Mouse (Mus musculus) hindbrain, embryonic 10.5 days (tissue): Measurements from ENCODE around the gene Paqr5. TPM values are rescaled to one million over a fixed set of nuclear protein-coding genes. Genes with fewer than 3 reads are reported as not detected.

Experiments used
- DNase-seq: peaks from one replicate; pipeline ENCODE4 v3.0.0-alpha.2; 2017; ENCODE audit warnings: low spot score
- H3K27ac ChIP-seq: fragments of 300-500 bp; sonication (generic); 2 replicates; pipeline ENCODE4 v1.5.1; 2016; ENCODE audit warnings: mild to moderate bottlenecking, moderate library complexity
- H3K27me3 ChIP-seq: fragments of 300-500 bp; sonication (generic); 2 replicates; pipeline ENCODE4 v1.6.1; 2016; ENCODE audit warnings: mild to moderate bottlenecking; ENCODE audit not compliant: poor library complexity, insufficient read depth, severe bottlenecking
- H3K36me3 ChIP-seq: fragments of 300-500 bp; sonication (generic); 2 replicates; pipeline ENCODE4 v1.6.1; 2016; ENCODE audit warnings: mild to moderate bottlenecking, moderate library complexity
- H3K4me1 ChIP-seq: fragments of 300-500 bp; sonication (generic); replicated peaks from 2 replicates; pipeline ENCODE4 v1.6.1; 2016; ENCODE audit warnings: mild to moderate bottlenecking
- H3K4me3 ChIP-seq: fragments of 300-500 bp; sonication (generic); 2 replicates; pipeline ENCODE4 v1.5.1; 2016; ENCODE audit warnings: mild to moderate bottlenecking, moderate library complexity
- H3K9me3 ChIP-seq: fragments of 300-500 bp; sonication (generic); 2 replicates; pipeline ENCODE4 v1.6.1; 2016; ENCODE audit warnings: mild to moderate bottlenecking, moderate library complexity
- WGBS: fragments of 180-500 bp; shearing (Covaris S2); methylation state at CpG from one replicate; pipeline ENCODE4 v1.1.7; 2016; 5-methylcytosine and 5-hydroxymethylcytosine counted together
- polyA plus RNA-seq: library from polyadenylated mRNA; unstranded; fragments of >200 nt; fragmentation: Nextera tagmentation; extraction: Ambion mirVana; gene quantifications from 2 replicates; pipeline ENCODE4 v1.2.1, GENCODE M21; 2016

Paqr5 gene
- polyA plus RNA-seq, 1 experiment from 2014 or later: 0.58 TPM

DNA sequence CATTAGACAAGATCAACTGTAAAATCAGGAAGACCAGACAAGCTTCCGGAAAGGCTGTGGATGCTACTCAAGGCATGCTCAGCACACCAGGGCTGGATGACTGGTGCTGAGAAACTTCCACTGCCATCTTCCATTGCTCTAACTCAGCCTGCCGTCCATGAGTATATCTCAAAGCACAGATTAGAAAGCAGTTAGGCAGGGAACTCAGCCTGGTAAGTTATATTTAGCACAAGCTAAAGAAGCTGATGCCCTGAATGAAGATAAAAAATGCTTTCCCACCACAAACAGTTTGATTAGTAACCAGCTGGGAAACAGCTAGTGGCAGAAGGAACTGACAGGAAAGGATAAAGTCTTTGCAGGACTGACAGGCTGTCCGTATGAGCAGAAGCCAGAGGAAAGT is 85.6 kb downstream of the Paqr5 start:
- H3K27ac ChIP-seq: no peak overlapping the region
- WGBS: 91% methylated on average over 3 of the region's 3 CpGs

GRCm38 (mm10) chr9:61933333-61933732 is 93.3 kb downstream of the Paqr5 start:
- Histone ChIP-seq H3K4me1 (no peaks in the 10 kb centered on the region), H3K27ac (no peak overlapping the region), H3K36me3 (peaks cover 100% of the 10 kb centered on the region), H3K27me3 (no peaks in the 10 kb centered on the region), H3K4me3 (no peak overlapping the region), H3K9me3 (no peaks in the 10 kb centered on the region)
- DNase-seq: no peak
- WGBS: 97% methylated on average over 2 of the region's 2 CpGs

More for the DNA sequence above, 85.6 kb downstream of the Paqr5 start:
- peaks cover 12% of the 10 kb centered on the region for H3K4me1 ChIP-seq
- no peaks in the 10 kb centered on the region for H3K27me3 ChIP-seq
- no peak overlapping the region for H3K4me3 ChIP-seq
- no peak for DNase-seq
- peaks cover 87% of the 10 kb centered on the region for H3K36me3 ChIP-seq
- no peaks in the 10 kb centered on the region for H3K9me3 ChIP-seq

DNA sequence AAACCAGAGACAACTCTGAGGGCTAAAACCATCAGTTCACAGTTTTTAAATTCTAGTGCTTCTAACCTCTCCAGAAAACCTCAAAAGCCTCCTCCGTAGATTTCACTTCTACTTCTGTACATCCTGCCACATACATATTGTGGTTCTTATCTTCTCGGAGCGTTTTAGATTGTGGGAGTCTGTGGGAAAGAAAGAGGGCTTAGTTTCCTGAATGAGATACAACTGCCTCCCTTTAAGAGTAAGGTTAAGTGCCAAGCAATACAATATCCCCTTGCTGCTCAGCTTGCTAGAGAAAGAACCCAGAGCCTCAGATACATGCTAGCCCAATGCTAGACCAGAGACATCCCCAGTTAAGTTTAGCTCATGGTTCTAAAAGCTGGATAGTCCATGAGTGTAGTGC is 94.6 kb downstream of the Paqr5 start:
- no peaks in the 10 kb centered on the region for H3K9me3 ChIP-seq
- H3K27me3 ChIP-seq: no peaks in the 10 kb centered on the region
- H3K36me3 ChIP-seq: peaks cover 100% of the 10 kb centered on the region
- no peak overlapping the region for H3K4me3 ChIP-seq
- DNase-seq: no peak
- 96% methylated on average over 3 of the region's 3 CpGs for WGBS
- H3K27ac ChIP-seq: no peak overlapping the region
- no peaks in the 10 kb centered on the region for H3K4me1 ChIP-seq

GRCm38 (mm10) chr9:61925086-61925660 is 101.5 kb downstream of the Paqr5 start:
- WGBS: 94% methylated on average over 10 of the region's 10 CpGs
- Histone ChIP-seq H3K27me3 (no peaks in the 10 kb centered on the region), H3K36me3 (peaks cover 100% of the 10 kb centered on the region), H3K4me1 (no peaks in the 10 kb centered on the region), H3K9me3 (no peaks in the 10 kb centered on the region), H3K27ac (no peak overlapping the region), H3K4me3 (no peak overlapping the region)
- DNase-seq: no peak

DNA sequence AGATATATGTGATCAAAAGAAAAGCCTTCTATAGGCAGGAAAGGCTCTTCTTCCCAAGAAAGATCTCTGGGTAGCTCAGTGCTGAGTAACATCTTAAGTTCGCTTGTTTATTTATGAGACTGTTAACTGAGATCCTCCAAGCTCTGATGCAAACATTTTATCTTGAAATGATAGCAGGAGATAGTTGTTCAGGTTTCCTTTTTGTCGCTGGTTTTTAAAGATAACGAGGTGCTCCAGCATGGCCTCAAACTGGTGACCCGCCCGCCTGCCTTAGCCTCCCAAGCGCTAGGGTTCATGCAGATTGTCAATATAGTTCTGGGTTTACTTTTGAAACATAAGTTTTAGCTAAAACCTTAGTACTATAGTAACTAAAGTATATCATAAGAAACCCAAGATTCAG is 106.3 kb downstream of the Paqr5 start:
- H3K4me1 ChIP-seq: peaks cover 4% of the 10 kb centered on the region
- peaks cover 94% of the 10 kb centered on the region for H3K36me3 ChIP-seq
- no peaks in the 10 kb centered on the region for H3K27me3 ChIP-seq
- DNase-seq: no peak
- 96% methylated on average over 6 of the region's 6 CpGs for WGBS
- no peak overlapping the region for H3K27ac ChIP-seq
- no peaks in the 10 kb centered on the region for H3K9me3 ChIP-seq
- H3K4me3 ChIP-seq: no peak overlapping the region

DNA sequence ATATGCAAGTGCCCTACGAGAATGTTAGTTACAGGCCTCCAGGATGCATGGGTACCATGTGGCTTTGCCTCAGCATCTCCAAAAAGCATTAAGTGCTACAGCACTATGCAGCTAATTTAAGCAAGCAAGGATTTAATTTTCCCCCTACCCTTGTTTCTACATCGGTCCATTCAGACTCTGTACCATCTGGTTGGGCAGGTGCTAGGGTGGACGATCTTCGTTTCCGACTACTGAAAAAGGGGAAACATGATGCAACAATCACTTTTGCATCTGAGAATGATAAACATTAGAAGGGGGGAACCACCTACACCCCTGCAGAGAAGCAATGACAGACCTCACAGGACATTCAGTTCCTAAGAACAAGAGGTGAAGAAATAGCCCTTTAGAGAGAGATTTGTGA is 107.2 kb downstream of the Paqr5 start:
- Histone ChIP-seq H3K4me1 (peaks cover 9% of the 10 kb centered on the region), H3K9me3 (no peaks in the 10 kb centered on the region), H3K27ac (no peak overlapping the region), H3K36me3 (peaks cover 85% of the 10 kb centered on the region), H3K27me3 (no peaks in the 10 kb centered on the region), H3K4me3 (no peak overlapping the region)
- DNase-seq: no peak
- WGBS: 96% methylated on average over 5 of the region's 5 CpGs

DNA sequence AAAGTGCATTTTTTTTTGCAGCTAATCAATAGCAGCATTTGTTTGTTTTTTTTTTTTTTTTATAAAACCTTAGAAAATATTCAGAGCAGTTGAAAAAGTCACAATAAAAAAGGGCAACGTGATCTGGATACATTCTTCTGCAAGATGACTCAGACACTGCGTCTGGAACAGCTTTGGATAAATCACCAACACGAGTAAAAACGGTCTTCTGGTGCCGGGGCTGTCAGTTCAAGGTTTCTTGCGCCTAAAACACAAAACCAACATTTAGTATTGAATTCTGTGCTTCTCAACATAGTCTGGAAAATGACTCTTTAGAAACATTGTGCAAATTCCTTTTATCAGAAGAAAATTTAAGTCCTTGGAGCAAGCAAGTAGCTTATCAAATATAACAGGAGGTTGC is 109.2 kb downstream of the Paqr5 start:
- Histone ChIP-seq H3K9me3 (no peaks in the 10 kb centered on the region), H3K4me1 (peaks cover 21% of the 10 kb centered on the region), H3K27me3 (no peaks in the 10 kb centered on the region), H3K36me3 (peaks cover 76% of the 10 kb centered on the region), H3K4me3 (no peak overlapping the region), H3K27ac (no peak overlapping the region)
- DNase-seq: no peak
- WGBS: 95% methylated on average over 6 of the region's 6 CpGs

DNA sequence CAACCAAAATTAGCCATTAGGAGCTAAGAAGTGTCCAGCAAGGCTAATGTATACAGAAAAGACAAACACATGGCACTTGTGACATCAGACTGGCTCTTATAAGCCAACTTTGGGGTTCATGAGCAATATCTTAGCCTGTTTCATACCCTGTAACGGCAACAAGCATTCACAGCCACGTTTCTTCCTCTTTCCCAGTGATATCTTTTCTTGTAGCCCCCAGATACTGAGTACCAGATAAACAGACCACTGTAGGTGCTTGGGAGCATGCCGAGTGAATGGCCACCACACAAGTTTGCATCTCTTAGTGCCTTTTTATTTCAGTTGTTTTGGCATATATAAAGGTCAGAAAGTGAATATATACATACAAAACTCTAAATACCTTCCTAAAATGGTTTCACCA is 109.7 kb downstream of the Paqr5 start:
- peaks cover 25% of the 10 kb centered on the region for H3K4me1 ChIP-seq
- WGBS: 88% methylated on average over 3 of the region's 3 CpGs
- no peak overlapping the region for H3K4me3 ChIP-seq
- H3K9me3 ChIP-seq: no peaks in the 10 kb centered on the region
- DNase-seq: no peak
- no peaks in the 10 kb centered on the region for H3K27me3 ChIP-seq
- no peak overlapping the region for H3K27ac ChIP-seq
- H3K36me3 ChIP-seq: peaks cover 76% of the 10 kb centered on the region

DNA sequence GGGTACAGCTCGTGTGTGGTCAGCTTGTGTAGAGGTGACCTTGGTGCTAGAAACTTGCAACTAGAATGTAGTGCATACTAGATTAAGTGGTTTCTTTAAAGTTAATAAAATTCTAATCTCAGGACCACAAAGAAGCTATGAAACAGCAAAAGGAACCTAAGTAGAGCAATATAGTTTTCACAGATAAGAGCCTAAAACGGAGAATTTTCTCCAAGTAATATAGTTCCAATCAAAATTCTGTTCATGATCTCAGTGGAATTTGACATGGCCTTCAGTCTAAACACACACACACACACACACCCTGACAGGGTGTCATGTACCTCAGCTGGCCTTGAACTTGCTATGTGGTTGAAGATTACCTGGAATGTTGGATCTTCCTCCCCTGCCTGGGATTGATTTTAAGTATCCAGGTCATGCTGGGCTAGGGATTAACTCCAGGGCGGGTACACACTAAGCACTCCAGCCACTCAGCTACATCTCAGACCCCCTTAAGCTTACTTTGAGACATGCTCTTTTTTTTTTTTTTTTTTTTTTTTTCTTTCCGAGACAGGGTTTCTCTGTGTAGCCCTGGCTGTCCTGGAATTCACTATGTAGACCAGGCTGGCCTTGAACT is 111.2 kb downstream of the Paqr5 start:
- WGBS: 56% methylated on average over 4 of the region's 4 CpGs
- Histone ChIP-seq H3K27me3 (no peaks in the 10 kb centered on the region), H3K9me3 (no peaks in the 10 kb centered on the region), H3K27ac (peak overlapping the region; percentile 92; the same call in 1 of the 2 replicates), H3K36me3 (peaks cover 76% of the 10 kb centered on the region), H3K4me3 (peak overlapping the region; percentile 74), H3K4me1 (peaks cover 28% of the 10 kb centered on the region)
- no peak for DNase-seq

- WGBS: 5% methylated on average over 13 of the region's 13 CpGs
- H3K27me3 ChIP-seq: no peaks in the 10 kb centered on the region
Observed at GRCm38 (mm10) chr9:61914917-61915300, 111.7 kb downstream of the Paqr5 start.

DNA sequence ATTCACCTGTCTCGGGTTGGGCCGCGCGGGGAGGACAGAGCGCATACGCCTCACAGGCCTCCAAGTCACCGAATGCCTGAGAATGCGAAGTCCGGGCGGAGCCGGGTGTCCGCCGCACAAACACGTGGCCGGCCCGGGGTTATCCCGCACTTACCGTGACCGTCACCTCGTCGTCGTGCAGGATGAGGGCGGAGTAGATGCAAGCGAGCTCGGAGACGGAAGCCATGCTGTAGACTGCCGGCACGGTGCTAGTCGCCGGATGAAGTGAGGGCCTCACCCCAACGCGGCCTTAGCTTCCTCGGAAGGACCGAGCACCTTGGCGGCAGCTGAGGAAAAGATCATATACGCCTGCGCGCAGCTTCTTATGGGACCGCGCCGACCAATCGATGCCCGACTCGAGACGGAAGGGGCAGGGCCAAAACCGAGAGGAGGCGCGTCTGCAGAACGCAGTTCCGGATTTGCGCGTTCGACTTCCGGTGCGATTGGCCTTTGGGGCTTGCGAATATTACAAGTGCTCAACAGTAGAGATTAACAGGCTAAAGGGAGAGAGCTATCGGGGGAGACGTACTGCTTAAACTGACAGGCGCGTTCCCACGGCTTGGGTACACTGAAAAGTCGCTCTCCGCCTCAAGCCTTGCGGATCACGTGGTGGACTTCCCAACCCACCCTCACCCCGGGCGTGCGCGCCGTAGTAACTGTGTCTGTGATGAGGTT is 112.3 kb downstream of the Paqr5 start, which contains the start of gene Rplp1:
TSS of gene Rplp1 (minus strand) at position 340 of the 714 bp plus-strand sequence.
- DNase-seq: peak; percentile 96
- Histone ChIP-seq H3K27ac (peak within 1 kb of the TSS; percentile 92), H3K4me3 (peak within 1 kb of the TSS; percentile 74), H3K9me3 (no peaks in the 10 kb centered on the region), H3K27me3 (no peaks in the 10 kb centered on the region), H3K36me3 (peaks cover 66% of the 10 kb centered on the region), H3K4me1 (peaks cover 28% of the 10 kb centered on the region)
- under 1% methylated on average over 70 of the region's 70 CpGs for WGBS

More at GRCm38 (mm10) chr9:61914917-61915300, 111.7 kb downstream of the Paqr5 start:
- peak overlapping the region; percentile 74 for H3K4me3 ChIP-seq
- peaks cover 28% of the 10 kb centered on the region for H3K4me1 ChIP-seq
- no peak for DNase-seq
- H3K36me3 ChIP-seq: peaks cover 71% of the 10 kb centered on the region
- peak overlapping the region; percentile 92 for H3K27ac ChIP-seq
- no peaks in the 10 kb centered on the region for H3K9me3 ChIP-seq

DNA sequence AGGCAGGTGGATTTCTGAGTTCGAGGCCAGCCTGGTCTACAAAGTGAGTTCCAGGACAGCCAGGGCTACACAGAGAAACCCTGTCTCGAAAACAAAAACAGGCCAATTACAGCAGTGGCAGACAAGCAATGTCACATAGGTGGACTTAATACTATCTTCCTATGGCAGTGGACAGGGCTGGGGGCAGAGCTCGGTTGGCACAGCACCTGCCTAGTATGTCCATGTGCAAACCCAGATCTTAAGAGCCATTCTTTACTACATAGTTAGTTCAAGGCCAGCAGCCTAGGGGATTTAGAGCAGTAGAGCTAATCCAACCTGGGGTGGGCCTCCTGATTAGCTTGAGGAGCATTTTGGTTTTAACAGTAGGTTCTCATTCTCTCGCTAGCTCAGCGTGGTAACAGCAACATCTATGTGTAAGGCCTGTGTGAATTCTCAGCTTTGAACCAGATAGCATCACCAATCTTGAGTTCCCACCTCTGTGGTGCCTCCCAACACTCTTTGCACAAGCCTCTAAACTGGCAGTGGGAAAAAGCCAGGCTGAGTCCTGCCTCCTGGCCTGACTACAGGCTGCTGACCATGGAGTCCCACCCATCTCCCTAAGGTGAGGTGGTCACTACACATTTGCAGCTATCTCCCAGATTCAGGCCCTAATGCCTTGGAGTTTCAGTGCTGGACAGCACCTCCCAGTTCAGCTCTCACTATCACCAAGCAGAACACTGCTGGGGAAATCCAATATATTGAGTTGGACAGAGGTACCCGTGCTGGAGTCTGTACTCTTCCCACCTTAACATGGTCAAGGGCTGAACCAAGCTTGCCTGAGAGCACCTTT is 115.1 kb downstream of the Paqr5 start:
- 54% methylated on average over 6 of the region's 6 CpGs for WGBS

More for the DNA sequence above, 115.1 kb downstream of the Paqr5 start:
- Histone ChIP-seq H3K36me3 (peaks cover 42% of the 10 kb centered on the region), H3K4me3 (no peak overlapping the region), H3K27me3 (no peaks in the 10 kb centered on the region), H3K9me3 (no peaks in the 10 kb centered on the region), H3K27ac (no peak overlapping the region), H3K4me1 (peaks cover 31% of the 10 kb centered on the region)
- no peak for DNase-seq
